Mouse (Mus musculus) thymus, adult 2 months (tissue): ENCODE measurements at regions not wholly inside any gene's neighbourhood (a gene's known extent, or its start where the extent isn't known, plus 50 kb on each side); places are given as distances from the start of the nearest gene placed in this dataset.

ENCODE experiments used
- CTCF ChIP-seq: fragments of 200-500 bp; IDR thresholded peaks from 2 replicates; pipeline ENCODE4 v1.5.1; 2012; ENCODE audit warnings: mild to moderate bottlenecking, control low read depth, low read length, moderate library complexity, borderline replicate concordance; ENCODE audit not compliant: control insufficient read depth, poor library complexity, insufficient read depth; ENCODE audit errors: extremely low read depth
- POLR2A ChIP-seq: fragments of 200-500 bp; IDR thresholded peaks from 2 replicates; pipeline ENCODE4 v1.6.1; 2012; ENCODE audit warnings: mild to moderate bottlenecking, low read length, control low read depth, moderate library complexity; ENCODE audit not compliant: control insufficient read depth, poor library complexity, insufficient read depth; ENCODE audit errors: extremely low read depth

- TF ChIP-seq CTCF (no peak), POLR2A (no peak)
Observed at GRCm38 (mm10) chr13:107531026-107531425, 509.1 kb upstream of the Kif2a start.
